Mouse (Mus musculus): Measurements from ENCODE around the gene Rasgef1b.

Rasgef1b gene

DNA sequence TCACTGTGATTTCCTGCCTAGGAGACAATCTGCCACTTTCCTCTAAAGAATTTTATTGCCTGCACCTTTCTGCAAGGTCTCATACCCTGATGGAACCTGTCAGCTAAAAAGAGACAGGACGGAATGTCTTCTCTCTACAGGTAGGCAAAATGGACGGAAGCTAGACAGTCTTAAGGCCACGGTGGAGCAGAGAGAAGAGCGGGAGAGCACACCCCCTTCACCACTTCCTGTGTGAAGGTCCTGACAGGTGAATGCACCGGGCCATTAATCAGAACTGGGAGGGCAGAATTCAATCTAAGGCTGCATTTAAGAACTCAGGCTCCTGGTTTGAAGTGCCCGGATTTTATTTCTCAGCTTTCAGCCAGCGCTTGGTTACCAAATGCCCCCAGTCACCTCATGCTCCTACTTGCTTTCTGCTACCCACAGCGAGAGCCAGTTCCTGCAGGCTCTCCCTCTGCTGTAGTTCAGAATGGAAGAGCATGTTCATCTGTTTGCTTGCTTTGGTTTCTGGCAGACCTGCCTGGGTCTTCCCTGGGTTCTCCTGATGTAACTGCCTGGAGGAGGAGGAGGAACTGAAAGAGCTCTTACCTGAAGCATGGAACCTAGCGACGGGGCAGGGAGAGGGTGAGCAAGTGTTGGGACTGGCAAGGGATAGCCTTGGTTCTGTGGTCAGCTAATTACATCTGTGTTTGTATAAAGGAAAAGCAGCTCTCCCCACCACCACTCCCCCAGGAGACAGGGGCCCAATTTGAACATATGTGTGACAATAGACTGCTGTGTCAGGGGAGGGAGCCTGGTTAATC lies 233.3 kb downstream of the Rasgef1b start:
- DNase-seq (ENCODE audit: low spot score in 2 of 2), result no peak

DNA sequence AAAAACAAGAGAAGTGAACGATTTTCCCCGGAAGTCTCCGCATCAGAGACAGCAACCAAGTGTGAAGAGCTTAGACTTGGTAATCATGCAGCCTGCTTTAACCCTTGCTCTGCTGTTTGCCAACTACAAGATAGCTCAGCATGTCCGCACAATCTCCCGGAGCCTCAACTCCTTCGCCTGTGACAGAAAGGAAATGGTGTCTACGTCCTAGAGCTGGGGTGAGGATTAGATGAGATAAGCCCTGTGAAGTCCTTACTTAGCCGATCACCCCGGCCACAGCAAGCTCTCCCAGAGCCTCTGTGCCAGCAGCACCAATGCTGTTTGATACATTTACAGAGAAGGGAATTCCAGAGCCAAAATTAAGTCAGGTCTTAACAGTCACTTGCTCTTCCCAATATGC lies 235.0 kb downstream of the Rasgef1b start:
- DNase-seq (ENCODE audit: low spot score in 2 of 2), result no peak

DNA sequence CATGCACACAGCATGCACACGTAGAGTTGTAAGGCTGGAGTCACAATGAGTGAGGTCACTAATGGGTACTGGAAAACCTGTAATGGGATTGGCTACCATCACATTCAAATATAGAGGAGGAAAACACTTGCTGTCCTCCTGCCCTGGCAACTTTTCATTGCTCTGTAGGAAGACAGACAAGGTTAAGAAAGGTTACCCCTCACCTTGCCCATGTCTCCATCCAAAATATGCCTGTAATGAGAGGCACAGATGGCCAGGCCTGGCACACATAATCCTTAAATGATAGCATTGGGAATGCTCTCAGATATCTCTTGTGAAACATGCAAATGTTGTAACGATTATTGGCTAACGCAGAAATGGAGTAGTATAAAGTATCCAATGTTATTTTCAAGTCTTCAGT lies 235.8 kb downstream of the Rasgef1b start:
- no peak for DNase-seq (ENCODE audit: low spot score in 2 of 2)

DNA sequence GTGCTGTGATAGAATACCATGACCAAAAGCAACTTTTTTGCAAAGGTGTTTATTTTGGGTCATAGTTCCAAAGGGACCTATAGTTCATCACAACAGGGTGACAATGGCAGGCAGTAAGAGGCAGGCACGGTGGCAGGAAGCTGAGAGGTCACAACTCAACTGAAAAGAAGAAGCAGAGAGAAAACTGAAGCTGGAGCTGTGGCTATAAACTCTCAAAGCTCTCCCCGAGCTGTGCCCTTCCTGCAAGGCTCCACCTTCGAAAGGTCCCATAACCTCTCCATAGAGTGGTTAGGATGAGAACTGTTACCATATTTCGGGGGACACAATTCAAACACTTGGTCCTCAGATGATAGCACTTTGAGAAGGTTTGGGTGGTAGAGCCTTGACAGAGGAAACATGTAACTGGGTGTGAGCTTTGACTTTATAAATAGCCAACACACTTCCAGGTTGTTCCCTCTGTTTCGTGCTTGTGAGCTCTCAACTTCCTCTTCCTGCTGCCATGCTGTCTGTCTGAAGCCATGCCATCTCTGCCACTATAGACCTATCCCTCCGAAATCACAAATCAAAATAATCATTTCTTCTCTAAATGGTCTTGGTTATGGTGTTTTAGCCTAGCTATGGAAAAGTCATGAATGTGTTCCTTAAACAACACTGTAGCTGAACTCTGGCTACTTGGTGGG lies 240.2 kb downstream of the Rasgef1b start:
- DNase-seq (ENCODE audit: low spot score in 2 of 2), result no peak

DNA sequence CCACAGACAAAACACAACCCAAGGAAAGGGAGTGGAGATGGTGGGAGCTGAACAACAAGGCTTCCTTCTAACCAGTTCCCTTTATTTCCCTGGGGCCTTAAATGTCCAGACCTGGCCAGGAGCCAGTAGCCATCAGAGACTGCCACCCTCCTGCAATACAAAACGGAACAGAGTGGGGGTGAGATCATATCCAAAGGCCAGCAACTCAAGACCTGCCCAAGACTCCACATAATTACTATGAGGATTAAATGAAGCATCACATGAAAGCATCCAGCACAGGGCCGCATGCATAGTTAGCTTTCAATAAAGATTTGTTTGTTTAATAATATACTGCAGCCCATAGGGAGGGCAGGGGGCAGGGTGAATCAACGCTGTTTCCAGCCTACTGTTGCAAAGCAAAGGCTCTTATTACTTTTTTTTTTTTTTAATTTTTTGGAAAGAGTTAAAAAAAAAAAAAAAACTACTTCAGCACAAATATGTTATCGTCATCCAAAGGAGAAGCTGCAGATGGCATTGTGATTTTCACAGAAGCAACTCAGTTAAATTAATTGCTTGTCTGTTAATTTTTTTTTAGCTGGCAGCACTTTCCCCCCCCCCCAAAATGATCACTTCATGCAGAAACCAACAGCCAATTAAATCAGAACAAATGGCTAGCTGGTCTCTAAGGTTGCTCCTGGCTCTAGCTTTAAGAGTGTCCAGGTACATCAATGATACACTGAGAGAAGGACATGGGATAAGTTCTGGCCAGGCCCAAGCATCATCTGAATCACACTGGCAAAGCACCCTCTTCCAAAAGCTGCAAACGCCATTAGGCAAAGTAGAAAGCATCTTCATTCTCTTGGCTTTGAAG lies 241.6 kb downstream of the Rasgef1b start:
- DNase-seq (ENCODE audit: low spot score in 2 of 2), result no peak

DNA sequence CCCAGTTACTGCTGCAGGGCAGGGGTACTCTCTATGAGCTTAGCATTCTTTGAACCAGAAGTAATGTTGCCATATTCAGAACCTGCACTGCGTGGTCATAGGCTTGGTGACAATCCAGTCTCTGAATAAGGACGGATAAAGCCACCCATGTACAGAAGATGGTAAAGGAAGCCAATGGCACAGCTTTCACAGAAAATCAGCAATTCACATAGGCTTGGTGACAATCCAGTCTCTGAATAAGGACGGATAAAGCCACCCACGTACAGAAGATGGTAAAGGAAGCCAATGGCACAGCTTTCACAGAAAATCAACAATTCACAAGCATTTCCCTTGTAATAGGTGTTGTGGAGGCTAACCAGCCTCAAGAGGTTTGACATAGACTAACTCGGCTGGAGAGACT lies 245.7 kb downstream of the Rasgef1b start:
- DNase-seq (ENCODE audit: low spot score in 2 of 2), result no peak

DNA sequence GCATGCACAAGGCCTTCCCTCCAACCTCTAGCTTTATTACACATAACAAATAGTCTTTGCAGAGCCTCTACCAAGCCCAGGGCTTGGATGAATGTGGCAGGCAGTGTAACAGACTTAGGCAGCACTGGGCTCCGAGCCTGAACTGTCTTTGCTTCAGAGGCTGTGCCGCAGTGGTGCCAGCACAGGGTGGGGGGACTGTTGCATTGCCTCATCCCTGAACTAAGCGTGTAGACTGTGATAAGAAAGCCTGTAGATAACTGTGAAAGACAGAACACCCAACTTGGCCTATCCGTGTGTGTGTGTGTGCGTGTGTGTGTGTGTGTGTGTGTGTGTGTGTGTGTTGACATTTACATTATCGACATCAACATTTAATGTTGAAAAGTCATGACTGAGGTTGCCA lies 246.3 kb downstream of the Rasgef1b start:
- no peak for DNase-seq (ENCODE audit: low spot score in 2 of 2)

DNA sequence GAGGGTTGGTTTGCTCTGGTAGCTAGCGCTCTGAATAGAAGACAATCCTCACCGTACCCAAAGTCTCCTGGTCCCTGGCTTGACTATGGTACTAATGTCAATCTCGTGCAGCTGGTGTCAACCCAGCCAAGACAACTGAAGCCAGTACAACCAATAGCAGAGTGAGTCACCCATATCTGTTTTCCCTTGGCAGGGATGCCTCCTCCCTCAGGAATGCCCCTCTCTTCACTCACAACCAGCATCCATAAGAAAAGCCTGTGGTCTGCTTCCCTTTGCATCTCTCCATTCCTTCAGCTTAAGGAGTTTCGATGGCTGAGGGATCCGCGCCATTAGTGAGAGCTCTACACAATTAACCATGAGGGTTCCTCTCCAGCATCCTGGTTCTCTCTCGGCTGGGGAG lies 246.8 kb downstream of the Rasgef1b start:
- DNase-seq (ENCODE audit: low spot score in 2 of 2), result no peak

DNA sequence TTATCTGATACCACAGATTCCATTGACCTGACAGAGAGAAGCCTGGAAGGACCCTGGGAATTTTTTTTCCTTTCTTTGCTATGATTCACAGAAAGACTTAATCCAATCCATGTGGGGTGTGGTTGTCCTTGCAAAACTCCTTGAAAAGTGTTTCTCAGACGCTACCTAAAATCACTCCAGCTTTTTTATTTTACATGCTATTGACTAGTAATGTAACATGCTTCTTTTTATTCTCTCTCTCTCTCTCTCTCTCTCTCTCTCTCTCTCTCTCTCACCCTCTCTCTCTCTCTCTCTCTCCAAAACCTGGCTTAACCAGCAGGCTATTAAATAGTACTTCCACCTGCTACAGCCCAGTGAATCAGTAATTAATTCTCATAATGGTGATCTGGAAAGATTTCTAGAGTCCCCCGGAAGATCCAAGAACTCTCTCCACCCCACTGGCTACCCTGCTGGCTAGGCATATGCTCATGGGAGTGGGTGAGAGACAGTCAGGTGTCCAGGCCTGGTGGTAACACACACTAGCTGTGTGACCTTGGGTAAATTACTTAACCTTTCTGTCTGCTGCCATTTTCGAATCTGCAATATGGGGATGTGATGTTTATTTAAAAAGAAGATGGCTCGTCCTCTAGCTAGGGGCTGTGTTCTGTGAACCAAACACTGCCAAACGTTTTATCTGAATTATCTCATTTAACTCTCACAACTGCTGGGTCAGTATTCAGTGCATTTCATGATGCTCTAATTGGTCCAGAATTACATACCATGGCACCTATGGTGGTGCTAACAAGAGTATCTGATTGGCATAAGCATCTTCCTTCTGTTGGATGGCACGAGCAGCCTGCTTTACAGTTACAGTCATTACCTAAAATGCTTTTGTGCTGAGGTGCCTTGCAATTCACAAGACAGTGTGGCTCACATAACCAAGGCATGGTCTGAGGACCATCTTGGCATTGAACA lies 248.5 kb downstream of the Rasgef1b start:
- no peak for DNase-seq (ENCODE audit: low spot score in 2 of 2)

DNA sequence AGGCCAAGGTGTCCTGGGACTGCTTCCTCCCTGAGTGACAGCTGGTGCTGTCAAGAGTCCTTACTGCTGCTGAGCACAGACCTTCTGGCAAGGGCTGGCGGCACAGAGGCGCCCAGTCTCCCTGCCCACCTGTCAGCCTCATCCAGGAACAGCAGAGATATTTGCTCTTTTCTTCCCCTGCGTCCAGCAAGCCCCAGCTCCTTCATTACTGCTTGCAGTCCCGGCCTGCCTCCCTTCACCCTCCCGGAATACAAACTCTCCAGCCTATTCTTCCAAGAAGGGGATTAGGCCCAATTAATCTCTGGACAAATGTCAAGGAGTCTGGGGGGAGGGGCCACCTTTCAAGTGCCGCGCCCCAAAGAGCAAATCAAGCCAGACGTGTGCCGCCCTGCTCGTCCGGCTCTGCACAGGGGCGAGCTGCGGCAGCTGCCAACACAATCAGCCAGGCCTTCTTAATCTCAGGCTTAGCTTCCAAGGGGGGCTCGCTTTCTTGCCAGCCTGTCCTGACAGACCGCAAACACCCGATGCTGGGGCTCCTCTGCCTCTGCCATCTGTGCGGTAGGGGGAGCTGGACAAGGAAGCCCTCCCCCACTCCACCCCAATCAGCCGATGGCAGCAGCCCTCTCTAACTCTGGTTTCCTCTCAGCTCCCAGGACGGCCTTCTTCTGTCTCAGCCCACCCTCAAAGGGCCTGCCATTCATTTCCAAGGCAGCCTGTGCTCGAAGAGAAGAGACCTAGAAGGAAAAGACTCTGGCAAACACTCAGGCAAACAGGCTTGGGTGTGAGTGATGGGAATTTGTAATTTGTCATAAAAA lies 249.4 kb downstream of the Rasgef1b start:
- peak; percentile 54 to 61 for DNase-seq (ENCODE audit: low spot score in 2 of 2)

DNA sequence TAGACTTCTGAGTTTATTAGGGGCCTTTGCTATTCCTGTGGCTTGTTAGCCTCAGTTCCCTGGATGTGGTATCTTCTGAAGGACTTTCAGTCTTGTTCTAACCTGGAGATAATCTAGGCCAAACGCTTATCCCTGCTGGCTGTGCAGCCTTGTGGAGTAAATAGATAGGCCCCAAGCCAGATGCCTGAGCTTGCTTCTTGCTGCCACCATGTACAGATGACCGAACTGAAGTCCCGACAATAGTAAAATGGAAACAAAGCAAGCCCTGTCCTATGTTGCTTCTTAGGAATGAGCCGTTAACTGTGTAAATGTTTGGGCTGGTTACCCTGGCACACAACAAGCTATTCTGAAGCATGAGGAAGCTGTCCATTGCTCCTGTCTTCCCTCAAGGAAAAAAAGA lies 250.1 kb downstream of the Rasgef1b start:
- no peak for DNase-seq (ENCODE audit: low spot score in 2 of 2)

DNA sequence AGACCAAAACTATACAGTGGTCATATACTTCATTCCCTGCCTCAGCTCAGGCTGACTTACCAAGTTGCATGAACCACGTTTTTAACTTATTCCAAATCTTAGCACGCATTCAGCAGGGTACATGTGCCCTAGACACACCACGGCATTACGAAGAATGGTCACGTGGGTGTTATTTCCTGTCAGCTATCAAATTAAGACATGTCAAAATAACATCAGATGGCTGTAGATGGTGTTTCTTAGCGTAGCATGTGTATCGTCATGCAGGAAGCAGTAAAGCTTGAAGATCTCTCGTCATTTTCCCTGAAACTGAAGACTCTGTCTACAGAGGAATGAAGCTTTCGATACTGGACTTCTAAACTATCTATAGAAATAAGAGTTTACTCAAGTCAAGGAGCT lies 251.4 kb downstream of the Rasgef1b start:
- no peak for DNase-seq (ENCODE audit: low spot score in 2 of 2)

DNA sequence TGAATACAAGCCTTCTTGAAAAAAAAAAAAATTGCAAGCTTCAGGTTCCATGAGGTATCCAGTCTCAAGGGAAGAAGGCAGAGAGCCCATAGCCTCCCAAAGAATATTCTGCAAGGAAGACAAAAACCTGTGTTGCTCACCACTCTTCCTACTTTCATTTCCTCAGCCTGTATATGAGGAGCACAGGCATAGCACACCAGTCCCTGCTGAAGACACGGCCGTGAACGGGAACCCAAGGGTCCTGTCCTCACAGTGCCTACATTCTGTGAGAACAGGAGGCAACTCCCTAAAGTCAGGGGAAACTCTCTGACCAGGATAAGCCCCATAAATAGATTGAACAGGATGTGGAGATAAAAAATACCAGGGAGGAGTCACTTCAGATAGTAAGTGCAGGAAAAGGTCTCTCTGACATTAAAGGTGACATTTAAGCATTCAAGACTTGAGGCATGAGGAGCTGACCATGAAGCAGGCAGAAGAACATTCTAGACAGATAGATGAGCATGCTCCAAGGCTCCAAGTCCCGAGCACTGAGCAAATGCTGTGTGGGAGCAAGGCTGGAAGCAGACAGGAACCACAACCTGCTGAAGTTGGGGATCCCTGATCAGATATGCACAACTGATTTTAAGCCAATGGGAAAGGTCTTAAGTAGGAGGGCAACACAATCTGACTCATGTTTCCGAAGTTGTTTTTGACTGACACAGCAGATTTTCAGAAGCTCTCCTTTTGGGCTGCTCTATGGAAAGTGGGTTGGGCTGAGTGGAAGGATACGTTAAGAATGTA lies 252.0 kb downstream of the Rasgef1b start:
- DNase-seq (ENCODE audit: low spot score in 2 of 2), result no peak

DNA sequence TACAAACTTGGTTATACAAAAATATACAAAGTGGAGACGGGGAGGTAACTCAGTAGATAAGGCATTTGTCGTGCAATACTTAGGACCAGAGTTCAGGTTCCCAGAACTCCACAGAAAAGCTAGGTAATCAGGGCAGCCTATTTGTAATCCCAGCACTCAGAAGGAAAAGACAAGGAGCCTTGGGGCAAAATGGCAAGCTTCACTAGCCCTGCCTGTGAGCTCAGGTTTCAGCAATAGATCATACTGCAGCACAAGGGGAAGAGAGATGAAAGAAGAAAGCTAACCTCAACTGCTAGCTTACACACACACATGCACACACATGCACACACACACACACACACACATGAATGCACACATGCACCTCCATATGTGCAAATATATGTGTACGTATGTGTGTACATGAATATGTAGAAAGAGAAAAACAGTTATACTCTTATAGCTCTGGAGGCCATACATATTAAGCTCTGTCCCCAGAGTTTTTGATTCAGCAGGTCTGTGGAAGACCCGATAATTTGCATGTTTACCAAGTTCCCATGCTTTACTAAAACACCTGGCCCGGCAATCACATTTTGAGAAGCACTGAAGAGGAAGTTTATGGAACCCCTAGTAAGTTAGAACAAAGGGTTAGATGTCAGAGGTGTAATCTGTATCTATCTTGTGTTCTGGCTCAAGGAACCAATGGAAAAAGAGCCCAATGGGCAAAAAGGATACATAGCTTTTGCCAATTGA lies 256.1 kb downstream of the Rasgef1b start:
- DNase-seq (ENCODE audit: low spot score in 2 of 2), result no peak

DNA sequence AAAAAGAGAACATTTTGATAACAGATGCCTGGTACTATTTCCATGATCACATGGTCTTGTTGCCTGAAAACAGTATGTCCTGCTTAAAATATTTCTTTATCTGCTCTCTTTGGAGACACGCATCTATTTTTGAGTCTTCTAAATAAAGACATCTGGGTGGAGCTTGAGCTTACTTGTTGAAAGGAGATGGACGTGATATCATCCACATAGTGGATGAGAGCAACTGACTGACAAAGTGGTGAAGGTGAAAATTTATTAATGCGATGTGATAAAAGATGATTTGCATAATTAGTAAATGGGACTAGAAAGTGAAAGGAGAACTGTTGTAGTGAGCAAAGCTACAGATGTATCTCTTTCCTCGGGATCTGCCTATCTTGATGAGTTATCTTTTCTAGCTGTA lies 257.1 kb downstream of the Rasgef1b start:
- no peak for DNase-seq (ENCODE audit: low spot score in 2 of 2)

DNA sequence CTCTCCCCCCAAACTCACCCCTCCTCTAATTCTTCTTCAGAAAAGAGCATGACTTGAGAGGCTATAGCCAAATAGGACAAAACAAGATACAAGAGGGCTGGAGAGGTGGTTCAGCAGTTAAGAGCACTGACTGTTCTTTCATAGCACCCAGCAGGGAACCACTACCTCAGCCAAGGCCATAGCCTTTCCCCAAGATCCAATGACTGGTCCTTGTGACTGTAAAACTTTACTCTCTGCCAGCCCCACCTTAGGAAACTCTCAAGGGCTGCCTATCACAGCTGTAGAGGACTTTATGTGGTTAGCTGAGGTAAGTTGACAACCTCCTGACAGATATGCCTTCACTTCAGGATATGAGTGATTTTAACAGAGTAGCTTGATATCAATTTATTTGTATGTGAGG lies 258.3 kb downstream of the Rasgef1b start:
- DNase-seq (ENCODE audit: low spot score in 2 of 2), result no peak

DNA sequence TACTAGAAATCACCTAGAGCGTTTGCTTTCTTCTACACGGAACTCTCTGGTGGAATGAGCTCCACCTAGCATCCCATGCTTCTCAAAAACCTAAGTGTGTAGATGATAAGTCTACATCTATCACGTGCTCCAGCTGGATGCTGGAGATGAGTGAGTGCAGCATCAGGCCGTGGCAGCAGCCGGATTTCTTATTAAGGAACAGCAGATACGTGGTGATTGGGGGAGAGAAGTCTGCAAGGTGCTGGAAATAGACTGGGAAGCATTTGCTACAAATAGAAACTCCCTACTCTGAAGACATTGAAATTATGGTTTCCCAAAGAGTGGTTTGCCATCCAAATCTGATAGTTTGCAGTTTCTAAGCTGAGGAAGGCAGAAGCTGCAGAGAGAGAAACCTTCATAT lies 269.9 kb downstream of the Rasgef1b start:
- peak in 1 of 2 experiments; percentile 21 for DNase-seq (ENCODE audit: low spot score in 2 of 2)

DNA sequence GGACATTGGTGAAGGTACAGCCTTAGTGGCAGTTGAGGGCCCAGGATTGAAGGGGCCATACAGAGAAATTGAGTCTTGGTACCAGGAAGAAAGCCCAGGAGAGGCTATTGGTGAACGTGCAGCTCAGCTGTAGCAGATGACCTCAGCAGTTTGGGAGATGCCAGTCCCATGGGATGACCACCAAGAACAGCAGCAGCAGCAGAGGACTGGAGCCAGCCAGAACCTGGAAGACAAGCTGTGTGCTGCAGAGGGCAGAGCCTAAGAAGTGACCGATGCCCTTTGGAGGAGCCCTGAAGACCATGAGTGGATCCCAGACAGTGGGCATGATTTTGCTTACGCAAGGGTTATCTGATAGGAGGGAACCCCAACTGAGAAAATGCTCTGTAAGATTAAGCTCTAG lies 271.6 kb downstream of the Rasgef1b start:
- DNase-seq (ENCODE audit: low spot score in 2 of 2), result no peak

DNA sequence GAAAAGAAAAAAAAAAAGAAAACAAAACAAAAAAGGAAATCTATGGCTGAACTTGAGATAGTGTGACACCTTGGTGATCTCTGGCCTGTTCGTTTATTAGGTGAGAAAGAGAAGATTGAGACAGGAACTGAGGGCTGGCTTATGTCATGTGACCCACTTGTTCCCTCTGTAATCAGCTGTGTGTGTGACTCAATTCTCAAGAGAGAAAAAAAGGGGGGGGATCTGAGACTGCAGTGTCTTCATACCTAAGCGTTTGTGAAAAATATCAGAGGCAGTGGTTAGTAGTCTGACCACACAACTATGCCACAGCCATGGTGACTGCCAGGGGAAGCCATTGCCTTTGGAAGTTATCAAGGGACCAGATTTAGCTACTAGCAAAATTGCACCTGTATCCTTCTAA lies 276.9 kb downstream of the Rasgef1b start:
- DNase-seq (ENCODE audit: low spot score in 2 of 2), result no peak

All from frontal cortex, postnatal 10 days (tissue).